Mouse (Mus musculus) right cerebral cortex, postnatal 4 days (tissue): Measurements from ENCODE around the gene Fsip1.

ENCODE experiments used
- DNase-seq: peaks from one replicate; pipeline ENCODE4 v3.0.0-alpha.2; 2022

Fsip1 gene

DNA sequence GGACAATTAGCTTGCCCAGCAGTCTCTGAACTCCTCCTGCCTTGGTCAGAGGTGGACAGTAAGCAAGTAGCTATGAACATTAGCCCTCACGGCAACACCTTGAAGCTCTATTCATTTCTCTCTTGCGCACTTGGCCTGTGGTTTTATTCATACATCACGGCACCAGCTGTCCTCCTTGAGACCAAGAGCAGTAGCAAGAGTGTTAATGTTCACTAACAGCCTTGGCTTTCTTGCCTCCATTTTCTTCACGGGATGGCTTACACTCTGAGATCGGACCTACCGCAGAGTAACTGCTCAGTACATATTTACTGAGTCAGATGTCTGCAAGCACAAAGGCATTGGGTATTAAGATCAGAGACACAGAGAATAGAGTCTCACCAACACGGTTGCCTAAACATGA is 132.3 kb downstream of the Fsip1 start:
- DNase-seq = no peak

- no peak for DNase-seq
Observed at GRCm38 (mm10) chr2:118123743-118124142, 133.0 kb downstream of the Fsip1 start.

GRCm38 (mm10) chr2:118122291-118122690 is 134.5 kb downstream of the Fsip1 start:
- no peak for DNase-seq

DNA sequence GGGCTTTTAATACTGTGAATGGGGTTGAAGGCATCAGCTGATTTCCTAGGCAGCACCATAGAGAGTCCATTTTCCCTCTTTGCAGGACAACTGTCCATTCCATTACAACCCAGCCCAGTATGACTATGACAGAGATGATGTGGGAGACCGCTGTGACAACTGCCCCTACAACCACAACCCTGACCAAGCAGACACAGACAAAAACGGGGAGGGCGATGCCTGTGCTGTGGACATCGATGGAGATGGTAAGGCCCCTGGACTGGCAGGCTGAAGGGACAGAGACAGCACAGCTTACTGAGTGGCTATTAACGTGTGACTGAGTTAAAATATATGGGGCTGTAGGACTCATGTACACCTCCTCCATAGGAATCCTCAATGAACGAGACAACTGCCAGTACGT is 136.0 kb downstream of the Fsip1 start:
- DNase-seq = no peak

GRCm38 (mm10) chr2:118120095-118120494 is 136.7 kb downstream of the Fsip1 start:
- no peak for DNase-seq

DNA sequence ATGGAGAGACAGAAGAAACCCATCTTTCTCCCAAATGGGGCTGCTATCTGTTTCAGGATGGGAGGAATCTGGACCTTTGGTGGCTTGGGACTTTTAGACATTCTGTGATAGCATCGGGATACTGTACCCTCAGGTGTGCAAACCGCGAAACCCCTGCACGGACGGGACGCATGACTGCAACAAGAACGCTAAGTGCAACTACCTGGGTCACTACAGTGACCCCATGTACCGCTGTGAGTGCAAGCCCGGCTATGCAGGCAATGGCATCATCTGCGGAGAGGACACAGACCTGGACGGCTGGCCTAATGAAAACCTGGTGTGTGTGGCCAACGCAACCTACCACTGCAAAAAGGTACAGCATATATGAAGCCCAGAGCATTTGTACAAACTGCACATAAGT is 137.1 kb downstream of the Fsip1 start:
- no peak for DNase-seq

DNA sequence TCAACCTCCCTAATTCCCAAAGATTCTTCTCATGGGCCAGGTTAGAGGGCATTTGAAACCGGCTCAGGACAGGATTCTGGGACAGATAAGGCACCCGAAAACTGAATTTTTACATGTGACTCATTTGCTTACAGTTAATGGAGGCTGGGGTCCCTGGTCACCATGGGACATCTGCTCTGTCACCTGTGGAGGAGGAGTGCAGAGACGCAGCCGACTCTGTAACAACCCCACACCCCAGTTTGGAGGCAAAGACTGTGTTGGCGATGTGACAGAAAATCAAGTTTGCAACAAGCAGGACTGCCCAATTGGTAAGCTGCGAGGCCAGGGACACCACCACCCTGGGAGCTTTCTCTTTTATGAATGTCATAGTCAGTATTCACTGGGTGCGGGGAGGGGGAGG is 138.3 kb downstream of the Fsip1 start:
- no peak for DNase-seq

GRCm38 (mm10) chr2:118118045-118118444 is 138.7 kb downstream of the Fsip1 start:
- DNase-seq = no peak

DNA sequence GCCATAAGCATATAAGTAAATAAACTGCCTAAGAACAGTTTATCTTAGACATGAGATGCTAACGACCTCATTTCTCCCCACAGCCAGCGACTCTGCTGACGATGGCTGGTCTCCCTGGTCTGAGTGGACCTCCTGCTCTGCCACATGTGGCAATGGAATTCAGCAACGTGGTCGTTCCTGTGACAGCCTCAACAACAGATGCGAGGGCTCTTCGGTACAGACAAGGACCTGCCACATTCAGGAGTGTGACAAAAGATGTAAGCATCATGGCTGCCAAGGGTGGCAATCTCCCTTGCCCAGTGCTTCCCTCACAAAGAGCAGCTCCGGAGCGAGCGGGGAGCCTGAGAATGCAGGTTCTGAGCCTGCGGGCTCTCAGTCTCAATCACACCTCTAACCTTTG is 139.4 kb downstream of the Fsip1 start:
- DNase-seq = no peak

DNA sequence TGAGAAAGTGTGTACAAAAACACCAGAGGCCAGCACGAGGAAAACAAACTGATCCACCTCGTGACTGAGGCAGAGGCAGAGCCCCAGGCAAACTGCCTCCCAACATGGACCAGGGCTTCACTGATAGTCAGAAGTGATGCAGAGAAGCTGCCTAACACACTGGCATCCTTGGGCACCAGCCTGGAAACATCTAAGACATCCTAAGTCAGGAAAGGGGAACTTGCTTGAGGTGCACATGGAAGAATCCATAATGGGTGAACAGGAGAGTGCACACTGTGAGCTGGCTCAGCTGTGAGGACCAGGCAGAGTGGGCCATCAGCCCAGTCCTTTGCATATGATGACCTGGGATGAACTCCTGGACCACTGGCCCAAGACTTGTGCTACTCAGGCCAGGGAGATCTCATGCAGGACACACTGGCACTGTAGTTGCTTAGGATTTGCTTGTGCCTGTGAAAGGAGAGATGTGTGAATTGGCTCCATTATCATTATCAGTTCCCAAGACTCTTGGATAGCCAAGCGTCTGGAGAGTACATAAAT is 139.9 kb downstream of the Fsip1 start:
- DNase-seq = no peak

DNA sequence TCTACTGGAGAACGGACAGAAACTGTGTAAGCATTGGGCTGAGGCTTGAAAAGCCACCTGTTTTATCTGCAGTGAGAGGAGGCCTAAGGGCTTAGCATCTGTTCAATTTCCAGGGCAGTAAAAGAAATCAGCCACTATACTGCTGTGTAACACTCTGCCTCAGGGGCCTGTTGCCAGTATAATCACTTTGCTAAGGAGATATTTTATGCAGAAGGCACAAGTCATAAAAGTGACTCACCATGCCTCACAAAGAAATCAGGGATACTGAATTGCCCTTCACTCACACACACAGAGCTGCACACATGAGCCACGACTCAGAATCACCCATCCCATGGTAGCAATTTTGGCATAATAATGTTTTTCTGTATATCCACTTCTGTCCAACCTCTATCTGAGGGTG is 140.6 kb downstream of the Fsip1 start:
- no peak for DNase-seq

- no peak for DNase-seq
Observed at GRCm38 (mm10) chr2:118115647-118116046, 141.1 kb downstream of the Fsip1 start.

- no peak for DNase-seq
Observed at GRCm38 (mm10) chr2:118114671-118115070, 142.1 kb downstream of the Fsip1 start.

GRCm38 (mm10) chr2:118113808-118114524 is 142.8 kb downstream of the Fsip1 start:
- peak; percentile 48 for DNase-seq

DNA sequence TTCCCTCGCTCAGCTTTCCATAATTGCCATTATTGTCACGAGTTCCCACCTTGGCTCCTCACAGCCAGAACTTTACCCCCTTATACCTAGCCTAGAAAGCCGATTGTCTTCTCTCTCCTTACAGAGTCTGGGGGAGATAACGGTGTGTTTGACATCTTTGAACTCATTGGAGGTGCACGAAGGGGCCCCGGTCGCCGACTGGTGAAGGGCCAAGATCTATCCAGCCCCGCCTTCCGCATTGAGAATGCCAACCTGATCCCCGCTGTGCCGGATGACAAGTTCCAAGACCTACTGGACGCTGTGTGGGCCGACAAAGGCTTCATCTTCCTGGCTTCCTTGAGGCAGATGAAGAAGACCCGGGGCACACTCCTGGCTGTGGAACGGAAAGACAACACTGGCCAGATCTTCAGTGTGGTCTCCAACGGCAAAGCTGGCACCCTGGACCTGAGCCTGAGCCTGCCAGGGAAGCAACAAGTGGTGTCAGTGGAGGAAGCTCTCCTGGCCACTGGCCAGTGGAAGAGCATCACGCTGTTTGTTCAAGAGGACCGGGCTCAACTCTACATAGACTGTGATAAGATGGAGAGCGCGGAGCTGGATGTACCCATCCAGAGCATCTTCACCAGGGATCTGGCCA is 143.8 kb downstream of the Fsip1 start:
- no peak for DNase-seq

GRCm38 (mm10) chr2:118112438-118112837 is 144.3 kb downstream of the Fsip1 start:
- DNase-seq = no peak

DNA sequence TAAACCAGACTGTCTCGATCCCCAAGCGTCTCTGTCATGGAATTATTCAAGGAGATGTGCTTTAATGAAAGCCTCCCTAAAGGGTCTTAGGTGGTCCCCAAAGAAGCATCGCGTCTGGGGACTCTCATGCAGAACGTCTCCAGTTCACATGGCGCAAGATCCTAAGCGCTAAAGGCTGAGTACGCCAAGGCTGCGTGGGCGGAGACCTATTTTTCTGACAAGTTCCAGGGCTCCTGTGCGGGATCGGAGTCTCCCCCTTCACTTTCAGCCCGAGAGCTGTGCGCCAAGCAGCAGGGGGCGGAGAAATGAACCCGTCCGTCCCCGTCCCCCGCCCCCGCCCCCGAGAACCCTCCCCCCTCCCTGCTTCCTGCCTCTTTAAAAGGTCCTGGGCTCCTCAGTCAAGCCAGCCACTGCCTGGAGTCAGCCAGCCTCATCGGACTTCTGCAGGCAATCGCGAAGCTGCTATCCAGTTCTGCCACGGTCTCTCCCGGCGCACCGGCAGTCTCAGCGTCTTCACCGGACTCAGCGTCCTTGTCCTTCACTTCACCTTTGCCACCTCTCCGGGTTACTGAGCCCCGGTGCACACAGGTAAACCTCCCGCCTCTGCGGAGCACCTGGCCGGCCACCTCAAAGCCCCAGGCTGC is 145.2 kb downstream of the Fsip1 start, which contains the start of gene Thbs1:
TSS of gene Thbs1 (plus strand) at position 389 of the 644 bp plus-strand sequence.
- DNase-seq = peak; percentile 62

DNA sequence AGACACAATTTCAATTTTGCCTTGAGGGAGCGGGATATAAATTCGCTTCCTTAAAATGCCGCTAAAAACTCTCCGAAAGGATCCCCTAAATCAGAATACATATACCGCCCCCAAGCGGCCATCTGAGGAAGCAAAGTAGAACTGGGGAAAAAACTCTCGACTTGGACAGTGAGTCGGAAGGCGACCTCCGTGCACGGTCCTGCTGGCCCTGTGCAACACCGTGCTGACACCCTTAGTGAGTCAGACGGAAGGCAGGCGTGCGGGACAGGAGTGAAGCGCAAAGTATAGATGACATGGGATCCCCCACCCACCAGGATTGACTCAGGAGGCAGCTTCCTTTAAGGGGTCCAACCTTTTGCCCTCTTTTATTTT is 145.7 kb downstream of the Fsip1 start:
- peak; percentile 91 for DNase-seq

DNA sequence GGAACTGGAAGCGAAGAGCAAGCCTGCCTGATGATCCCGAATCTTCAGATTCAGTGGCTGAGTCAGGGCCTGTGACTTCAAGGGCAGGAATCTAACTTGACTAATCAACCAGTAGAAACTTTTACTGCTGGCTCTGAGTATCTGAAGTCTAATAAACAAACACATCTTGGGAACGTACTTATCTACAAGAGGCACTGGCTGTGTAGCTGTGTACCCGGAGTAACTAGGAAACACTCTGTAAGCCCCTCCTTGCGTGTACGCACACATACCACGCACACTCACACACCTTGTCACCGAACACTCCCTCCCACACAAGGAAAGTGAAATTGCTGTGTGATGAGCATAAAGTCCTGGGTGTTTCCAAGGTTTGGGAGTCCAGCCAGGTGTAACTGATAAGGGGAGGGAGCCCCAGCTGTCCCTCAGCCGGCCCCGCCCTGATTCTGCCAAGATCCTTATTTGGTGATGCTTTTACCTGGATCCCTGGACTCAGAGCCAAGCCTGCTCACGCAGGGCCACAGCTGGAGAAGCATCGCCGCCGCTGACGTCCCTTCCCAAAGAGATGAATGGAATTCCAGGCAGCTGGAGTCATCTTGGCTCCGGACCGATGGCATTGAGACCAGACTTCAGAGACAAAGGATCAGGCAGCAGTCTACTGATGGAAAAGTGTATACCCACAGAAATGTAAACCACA is 146.4 kb downstream of the Fsip1 start:
- DNase-seq = peak; percentile 30

- no peak for DNase-seq
Observed at GRCm38 (mm10) chr2:118102169-118102568, 154.6 kb downstream of the Fsip1 start.

DNA sequence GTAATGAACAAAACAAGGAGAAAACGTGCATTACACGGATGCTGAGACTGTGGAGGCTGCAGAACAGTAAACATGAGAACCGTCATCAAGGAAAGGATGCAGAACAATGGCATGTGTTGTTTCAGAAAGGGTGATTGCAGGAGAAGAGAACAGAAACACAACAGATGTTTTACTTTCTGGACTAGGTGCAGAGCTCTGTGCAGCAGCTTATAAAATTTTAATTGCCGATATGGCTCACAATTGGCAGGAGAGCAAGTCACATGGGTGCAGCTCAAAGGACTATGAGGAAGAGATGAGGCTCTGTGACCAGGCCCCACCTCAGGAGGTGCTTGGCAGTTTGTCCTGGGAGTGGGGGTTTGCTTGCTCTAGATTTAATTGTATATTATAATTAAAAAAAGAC is 157.7 kb downstream of the Fsip1 start:
- no peak for DNase-seq

DNA sequence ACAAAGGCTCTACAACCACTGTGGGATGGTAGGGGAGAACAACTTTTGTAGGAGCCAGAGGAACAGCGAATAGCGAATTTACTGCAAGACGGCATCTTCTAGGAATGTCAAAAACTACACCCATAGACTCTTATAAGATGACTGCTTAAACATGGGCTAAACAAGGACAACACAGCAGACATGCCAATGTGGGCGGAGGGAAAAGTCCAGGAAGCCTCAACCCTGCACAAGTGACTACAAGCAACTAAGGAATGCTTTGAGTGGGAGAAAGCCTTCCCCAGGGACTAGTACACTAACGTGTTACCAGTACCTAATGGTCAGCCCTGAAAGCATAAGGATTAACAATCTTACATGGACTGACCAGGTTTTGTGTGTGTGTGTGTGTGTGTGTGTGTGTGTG is 165.5 kb downstream of the Fsip1 start:
- no peak for DNase-seq

GRCm38 (mm10) chr2:118087044-118087726 is 169.6 kb downstream of the Fsip1 start:
- DNase-seq = no peak
